Mouse (Mus musculus) heart, postnatal 0 days (tissue): ENCODE results near the gene Eid2. TPM values are rescaled to one million over a fixed set of nuclear protein-coding genes. Genes with fewer than 3 reads are reported as not detected.
"Not testable (repeated sequence)": the region's sequence is repeated elsewhere in the genome, so short reads cannot be mapped to it uniquely, and the experiment has no call there.

Experiments
- ATAC-seq: fragments of 200-750 bp; cut with Nextera tagmentation; 2 replicates; pipeline ENCODE4 v1.8.0; 2017; ENCODE audit warnings: low read depth, moderate number of reproducible peaks, moderate library complexity; ENCODE audit not compliant: insufficient read depth
- DNase-seq: peaks from one replicate; pipeline ENCODE4 v3.0.0-alpha.2; 2016; ENCODE audit warnings: low spot score
- H3K27ac ChIP-seq: fragments of 300-500 bp; sonication (generic); 2 replicates; pipeline ENCODE4 v1.5.1; 2014; ENCODE audit warnings: low read depth, mild to moderate bottlenecking
- H3K27me3 ChIP-seq: fragments of 300-500 bp; sonication (generic); 2 replicates; pipeline ENCODE4 v1.6.1; 2014; ENCODE audit warnings: low read length, mixed read lengths; ENCODE audit not compliant: control insufficient read depth, insufficient read depth
- H3K36me3 ChIP-seq: fragments of 300-500 bp; sonication (generic); replicated peaks from 2 replicates; pipeline ENCODE4 v1.6.1; 2014; ENCODE audit warnings: low read length, mixed read lengths; ENCODE audit not compliant: control insufficient read depth, insufficient read depth
- H3K4me1 ChIP-seq: fragments of 300-500 bp; sonication (generic); 2 replicates; pipeline ENCODE4 v1.6.1; 2014; ENCODE audit warnings: antibody characterized with exemption; ENCODE audit not compliant: control insufficient read depth, insufficient read depth
- H3K4me2 ChIP-seq: fragments of 300-500 bp; sonication (generic); 2 replicates; pipeline ENCODE4 v1.6.1; 2014; ENCODE audit warnings: low read depth, mild to moderate bottlenecking, low read length, moderate library complexity
- H3K4me3 ChIP-seq: fragments of 300-500 bp; sonication (generic); 2 replicates; pipeline ENCODE4 v1.5.1; 2014; ENCODE audit warnings: low read depth, low read length
- H3K9ac ChIP-seq: fragments of 300-500 bp; sonication (generic); replicated peaks from 2 replicates; pipeline ENCODE4 v1.6.1; 2014; ENCODE audit warnings: low read depth, low read length, mixed read lengths
- H3K9me3 ChIP-seq: fragments of 300-500 bp; sonication (generic); replicated peaks from 2 replicates; pipeline ENCODE4 v1.6.1; 2016; ENCODE audit warnings: low read length; ENCODE audit not compliant: control insufficient read depth
- CTCF ChIP-seq: IDR thresholded peaks from 2 replicates; pipeline ENCODE4 v1.5.1; 2016; ENCODE audit warnings: antibody characterized with exemption, control low read depth, low read depth
- EP300 ChIP-seq: IDR thresholded peaks from 2 replicates; pipeline ENCODE4 v1.6.1; 2016; ENCODE audit warnings: antibody characterized with exemption, low read depth
- WGBS: fragments of 180-500 bp; shearing (Covaris S2); extraction: QIAGEN DNeasy Blood & Tissue Kit; methylation state at CpG from one replicate; pipeline ENCODE4 v1.1.7; 2014; 5-methylcytosine and 5-hydroxymethylcytosine counted together
- polyA plus RNA-seq: library from polyadenylated mRNA; unstranded; fragments of >200 nt; fragmentation: Nextera tagmentation; extraction: Ambion mirVana; gene quantifications from 2 replicates; pipeline ENCODE4 v1.2.1, GENCODE M21; 2015
- total RNA-seq: library from RNA; depleted of rRNA; stranded (reverse); fragments of >200 nt; gene quantifications from 2 replicates; pipeline ENCODE4 v1.2.3, GENCODE M21; 2014; ENCODE audit warnings: low replicate concordance; rRNA removed

Gene Eid2
- total RNA-seq (6.5 and 18.2 TPM in 2 replicates), polyA plus RNA-seq (1.4 and 1.6 TPM in 2 replicates)

GRCm38 (mm10) chr7:28267129-28268041, at the start of gene Eid2:
Eid2 (plus strand) TSS chr7:28267881.
- WGBS: 6% methylated on average over 53 of the region's 57 CpGs
- Histone ChIP-seq H3K27ac (peak within 1 kb of the TSS; percentile 88), H3K9ac (peak within 1 kb of the TSS; percentile 95), H3K27me3 (no peaks in the 10 kb centered on the region), H3K9me3 (no peaks in the 10 kb centered on the region), H3K4me1 (peaks cover 6% of the 10 kb centered on the region; the same call in 1 of the 2 replicates), H3K36me3 (0 out of 2 replicates have a peak, but pooled peaks cover 4% of the 10 kb centered on the region), H3K4me2 (peak within 1 kb of the TSS; percentile 92), H3K4me3 (peak within 1 kb of the TSS; percentile 90)
- TF ChIP-seq EP300 (no peak), CTCF (no peak)
- peak; percentile 89 for ATAC-seq
- DNase-seq: peak; percentile 84

DNA sequence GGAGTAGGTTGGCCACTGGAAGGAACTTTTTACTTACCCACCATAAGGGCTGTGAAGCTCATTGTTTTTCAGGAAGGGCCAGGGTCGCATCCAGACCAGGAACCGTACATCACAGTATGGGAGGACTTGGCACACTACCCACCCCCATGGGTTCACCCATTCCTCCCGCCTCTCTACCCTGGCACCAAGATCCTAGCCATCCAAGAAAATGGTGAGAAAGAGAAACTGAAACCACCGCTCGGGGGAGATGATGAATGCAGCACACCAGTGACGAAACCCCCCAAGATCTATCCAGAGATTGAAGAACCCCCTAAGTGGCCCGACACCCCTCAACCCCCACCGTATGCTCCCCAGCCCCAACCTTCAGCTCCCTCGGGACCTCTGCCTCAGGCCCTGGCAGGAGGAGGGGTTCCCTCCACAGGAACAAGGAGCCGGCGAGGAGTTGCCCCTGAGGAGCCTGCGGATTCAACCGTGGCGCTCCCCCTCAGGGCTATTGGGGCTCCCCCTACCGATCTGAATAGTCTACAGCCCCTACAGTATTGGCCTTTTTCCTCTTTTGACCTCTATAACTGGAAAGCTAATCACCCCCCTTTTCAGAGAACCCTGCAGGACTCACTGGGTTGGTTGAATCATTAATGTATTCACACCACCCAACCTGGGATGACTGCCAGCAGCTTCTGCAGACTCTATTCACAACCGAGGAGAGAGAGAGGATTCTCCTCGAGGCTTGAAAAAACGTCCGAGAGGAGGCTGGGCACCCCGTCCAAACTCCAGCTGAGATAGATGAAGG, 48.5 kb upstream of the Eid2 start:
- not testable (repeated sequence) for H3K9ac ChIP-seq, H3K36me3 ChIP-seq, H3K4me2 ChIP-seq, ATAC-seq, H3K9me3 ChIP-seq, H3K4me1 ChIP-seq, H3K27me3 ChIP-seq, H3K4me3 ChIP-seq, H3K27ac ChIP-seq, DNase-seq
- WGBS: 79% methylated on average over 20 of the region's 20 CpGs

GRCm38 (mm10) chr7:28226836-28227235, 40.8 kb upstream of the Eid2 start:
- not testable (repeated sequence) for H3K4me1 ChIP-seq, H3K27me3 ChIP-seq, H3K27ac ChIP-seq, H3K9ac ChIP-seq, ATAC-seq, H3K9me3 ChIP-seq, DNase-seq, H3K4me2 ChIP-seq, H3K36me3 ChIP-seq, H3K4me3 ChIP-seq
- 65% methylated on average over 4 of the region's 4 CpGs for WGBS

DNA sequence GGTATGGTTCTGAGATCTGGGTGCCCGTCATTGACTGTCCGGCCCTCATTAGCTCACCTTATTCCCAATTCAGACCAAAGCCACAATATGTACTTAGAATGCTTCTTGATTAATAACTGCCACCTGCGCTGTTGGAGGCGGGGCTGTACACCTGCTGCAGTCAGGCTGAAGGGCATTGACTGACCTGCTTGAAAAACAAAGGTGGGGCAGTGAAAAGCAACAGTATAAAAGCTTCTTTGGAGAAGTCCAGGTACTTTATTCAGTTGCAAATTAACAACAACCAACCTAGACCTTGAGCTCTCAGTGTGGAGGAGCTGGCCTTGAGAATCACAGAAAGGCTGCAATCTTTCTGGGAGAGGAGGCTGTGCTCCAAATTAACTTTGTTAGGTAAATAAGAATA, 40.3 kb upstream of the Eid2 start:
- not testable (repeated sequence) for H3K4me3 ChIP-seq, H3K4me1 ChIP-seq, H3K4me2 ChIP-seq, ATAC-seq, H3K36me3 ChIP-seq, DNase-seq, H3K9me3 ChIP-seq, H3K27ac ChIP-seq, H3K27me3 ChIP-seq, H3K9ac ChIP-seq
- WGBS: 81% methylated on average over 4 of the region's 4 CpGs

GRCm38 (mm10) chr7:28243943-28244342, 23.7 kb upstream of the Eid2 start:
- H3K4me2 ChIP-seq: not testable (repeated sequence)

More at GRCm38 (mm10) chr7:28243943-28244342, 23.7 kb upstream of the Eid2 start:
- H3K36me3 ChIP-seq, H3K27ac ChIP-seq, DNase-seq, ATAC-seq, H3K4me3 ChIP-seq, H3K9ac ChIP-seq, H3K9me3 ChIP-seq, H3K27me3 ChIP-seq, H3K4me1 ChIP-seq: not testable (repeated sequence)
- WGBS: 55% methylated on average over 2 of the region's 2 CpGs
